Mouse (Mus musculus) mouse embryonic stem cell (cell line): ENCODE results near the gene Elavl2.

ENCODE experiments used
- in situ Hi-C, 2 experiments: fragments of 300-500 bp; cut with MboI; formaldehyde crosslinking; loops; 1 replicate in 1 of 2; 3 replicates in 1 of 2; pipeline ENCODE4 v1.14.3; 2019 to 2020; ENCODE audit warnings: low sequenced_read_pairs in 2 of 2, low pct_unique_long_range_greater_than_20kb in 1 of 2, mixed read lengths in 1 of 2; ENCODE audit not compliant: unreplicated experiment in 1 of 2

Elavl2 gene

DNA sequence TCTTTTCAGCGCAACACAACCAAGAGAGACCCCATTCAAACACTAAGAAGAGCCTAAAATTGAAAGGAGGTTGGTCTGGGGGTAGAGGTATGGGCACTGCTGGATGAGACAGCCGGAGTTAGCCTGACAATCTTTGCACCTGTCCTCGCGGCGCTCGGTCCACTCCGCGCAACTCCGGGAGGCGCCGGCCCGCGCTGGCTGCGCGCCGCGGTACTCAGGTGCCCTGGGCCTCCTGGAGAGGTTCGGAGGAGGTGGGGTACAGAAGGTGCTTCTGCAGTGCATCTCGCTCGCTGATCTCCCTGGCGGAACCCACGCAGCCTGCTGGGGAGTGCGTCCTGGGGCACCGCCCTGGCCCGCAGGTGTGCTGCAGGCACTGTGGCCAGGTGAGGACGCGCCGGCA is at the start of gene Elavl2:
TSS of gene Elavl2 (minus strand) at position 363 of the 400 bp plus-strand sequence.
- in situ Hi-C loops = no loop called here

DNA sequence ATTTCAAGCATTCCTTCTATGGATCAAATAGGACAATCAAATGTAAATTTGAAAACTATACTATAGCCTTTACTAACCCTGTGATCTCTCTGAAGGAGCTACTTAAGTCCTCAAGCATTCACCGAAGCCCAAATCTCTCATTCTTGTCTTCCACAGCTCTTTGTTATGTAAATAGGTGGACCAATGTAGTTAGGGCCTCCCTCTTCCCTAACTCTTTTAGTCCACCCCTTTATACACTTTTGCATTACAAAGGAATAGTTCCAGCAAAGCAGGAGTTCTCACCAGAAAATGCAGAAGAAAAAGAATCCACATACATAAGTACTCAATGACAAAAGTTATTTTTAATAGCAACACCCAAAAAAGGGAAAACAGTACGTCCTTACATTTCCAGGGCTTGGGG is 47.3 kb upstream of the Elavl2 start:
- in situ Hi-C loops = no loop called here

DNA sequence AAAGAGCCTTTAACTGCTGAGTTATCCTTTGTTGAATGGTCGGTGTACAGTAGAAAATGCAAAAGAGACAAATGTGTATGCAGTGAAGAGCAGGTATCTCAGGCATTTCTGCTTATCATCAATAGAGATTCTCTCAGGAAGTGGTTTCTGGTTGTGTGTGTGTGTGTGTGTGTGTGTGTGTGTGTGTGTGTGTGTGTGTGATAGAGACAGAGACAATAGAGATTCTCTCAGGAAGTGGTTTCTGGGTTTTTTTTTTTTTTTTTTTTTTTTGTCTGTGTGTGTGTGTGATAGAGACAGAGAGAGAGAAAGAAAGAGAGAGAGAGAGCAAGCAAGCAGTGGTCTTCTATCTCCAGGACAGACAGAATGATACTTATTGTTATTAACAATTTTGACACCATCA is 15.0 kb upstream of the Elavl2 start:
- in situ Hi-C loops = no loop called here

DNA sequence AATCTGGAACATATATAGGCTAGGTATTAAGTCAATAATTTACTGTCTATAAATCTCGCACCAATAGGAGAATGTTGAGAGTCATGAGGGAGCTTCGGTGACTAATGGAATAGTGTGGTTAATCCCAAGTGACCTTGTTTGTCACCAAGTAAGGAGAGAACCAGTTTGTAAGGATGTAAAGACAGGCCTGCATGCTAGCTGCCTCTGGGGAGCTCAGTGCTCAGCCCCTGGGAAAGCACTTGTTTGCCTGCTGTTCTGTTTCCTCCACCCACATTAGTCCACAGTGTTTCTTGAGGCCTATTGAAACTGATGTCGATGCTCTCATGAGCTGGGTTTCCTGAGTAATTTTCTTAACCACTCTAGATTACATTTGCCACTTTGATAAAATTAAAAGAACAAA is 4.5 kb upstream of the Elavl2 start:
- in situ Hi-C loops = no loop called here

DNA sequence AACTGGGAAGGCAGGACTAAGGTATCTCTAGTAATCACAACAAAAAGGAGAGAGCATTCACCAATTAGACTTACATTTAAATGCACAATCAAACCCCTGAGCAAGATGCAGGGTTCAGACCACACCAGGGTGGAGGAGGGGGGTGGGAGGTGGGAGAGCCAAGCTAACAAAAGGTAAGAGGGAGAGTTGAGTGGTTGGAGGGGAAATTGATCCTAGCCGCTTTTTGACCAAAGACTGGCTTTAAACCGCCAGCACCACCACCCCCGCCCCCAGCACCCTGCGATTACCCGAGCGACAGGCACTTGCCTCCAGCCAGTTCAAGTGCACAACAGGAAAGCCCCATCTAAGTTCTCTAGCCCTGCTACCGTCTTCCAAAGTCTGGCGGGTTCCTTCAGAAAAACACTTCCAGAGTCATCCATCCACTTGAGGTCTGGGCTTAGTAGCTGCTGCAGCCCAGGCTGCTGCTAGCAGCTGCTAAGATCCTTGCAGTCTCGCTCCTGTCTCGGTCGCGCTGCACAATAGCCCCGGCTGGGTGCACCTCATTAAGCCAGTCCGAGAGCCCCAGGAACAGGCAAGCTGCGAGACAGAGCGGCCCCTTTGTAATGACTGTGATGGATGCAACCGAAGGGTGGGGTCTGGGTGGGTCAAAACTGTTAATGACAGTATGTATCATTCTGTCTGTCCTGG is 932 bp downstream of the Elavl2 start:
- in situ Hi-C loops = no loop called here

DNA sequence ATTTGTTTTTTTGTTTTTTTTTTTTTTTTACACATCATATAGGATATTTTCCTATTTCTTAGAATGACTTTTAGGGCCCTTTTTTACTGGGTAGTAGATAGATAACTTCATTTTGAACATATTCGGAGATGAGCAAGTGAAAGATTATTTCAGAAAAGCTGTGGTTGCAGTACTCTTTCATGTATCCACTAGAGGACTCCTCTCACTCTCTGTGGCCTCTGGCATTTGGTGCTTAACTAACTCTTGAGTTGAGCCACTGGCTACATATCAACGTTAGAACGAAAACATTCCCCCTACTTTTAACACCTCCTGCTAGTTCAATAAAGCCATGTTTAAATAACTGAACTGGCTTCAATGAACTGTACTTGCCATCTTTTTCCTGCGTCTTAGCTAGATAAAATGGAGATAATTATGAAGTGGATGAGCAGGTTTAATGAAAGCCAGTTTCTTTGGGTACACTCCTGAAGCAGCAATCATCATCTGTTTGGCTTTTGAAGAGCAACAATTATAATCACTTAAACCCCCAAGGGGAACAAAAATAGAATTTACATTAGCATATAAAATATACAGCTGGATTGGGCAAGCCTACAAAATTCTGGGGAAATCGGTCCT is 8.5 kb downstream of the Elavl2 start:
- in situ Hi-C loops = no loop called here

DNA sequence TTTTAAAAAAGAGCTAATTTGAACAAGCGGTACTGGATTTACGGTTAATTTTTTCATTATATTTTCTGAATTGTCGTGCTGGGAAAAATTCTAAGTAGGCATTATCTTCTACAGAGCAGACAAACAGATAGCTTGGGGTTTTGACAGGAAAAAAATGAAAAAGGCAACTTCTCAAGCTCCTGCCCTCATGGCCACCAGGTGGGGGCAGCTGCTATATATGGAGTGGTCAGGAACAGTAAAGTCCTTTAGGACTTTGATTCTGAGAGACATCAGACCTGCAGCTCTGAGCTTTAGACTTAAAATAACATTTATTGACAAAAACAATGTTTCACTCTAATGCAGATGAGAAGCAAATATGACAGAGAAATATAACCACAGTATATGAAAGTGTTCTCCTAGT is 12.9 kb downstream of the Elavl2 start:
- in situ Hi-C loops = no loop called here

DNA sequence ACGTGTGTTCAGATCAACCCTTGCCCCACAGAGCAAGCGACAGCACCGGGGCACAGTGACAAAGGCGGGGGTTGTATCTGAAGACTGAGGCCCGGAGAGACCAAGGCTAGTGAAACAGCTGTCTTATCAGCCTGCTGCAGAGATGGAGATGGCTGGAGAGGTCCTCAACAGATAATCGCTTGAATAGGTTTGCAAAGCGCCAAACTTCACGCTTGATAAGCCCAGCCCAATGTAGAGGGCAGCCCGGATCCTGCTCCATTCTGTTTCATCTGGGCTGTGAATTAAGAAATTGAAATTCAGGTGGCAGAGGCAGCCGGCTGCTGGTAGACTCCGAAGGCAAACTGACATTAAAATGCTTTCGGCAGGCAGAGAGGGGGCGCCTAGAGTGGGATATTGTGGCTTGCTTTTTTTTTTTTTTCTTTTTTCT is 19.4 kb downstream of the Elavl2 start:
- in situ Hi-C loops = no loop called here

DNA sequence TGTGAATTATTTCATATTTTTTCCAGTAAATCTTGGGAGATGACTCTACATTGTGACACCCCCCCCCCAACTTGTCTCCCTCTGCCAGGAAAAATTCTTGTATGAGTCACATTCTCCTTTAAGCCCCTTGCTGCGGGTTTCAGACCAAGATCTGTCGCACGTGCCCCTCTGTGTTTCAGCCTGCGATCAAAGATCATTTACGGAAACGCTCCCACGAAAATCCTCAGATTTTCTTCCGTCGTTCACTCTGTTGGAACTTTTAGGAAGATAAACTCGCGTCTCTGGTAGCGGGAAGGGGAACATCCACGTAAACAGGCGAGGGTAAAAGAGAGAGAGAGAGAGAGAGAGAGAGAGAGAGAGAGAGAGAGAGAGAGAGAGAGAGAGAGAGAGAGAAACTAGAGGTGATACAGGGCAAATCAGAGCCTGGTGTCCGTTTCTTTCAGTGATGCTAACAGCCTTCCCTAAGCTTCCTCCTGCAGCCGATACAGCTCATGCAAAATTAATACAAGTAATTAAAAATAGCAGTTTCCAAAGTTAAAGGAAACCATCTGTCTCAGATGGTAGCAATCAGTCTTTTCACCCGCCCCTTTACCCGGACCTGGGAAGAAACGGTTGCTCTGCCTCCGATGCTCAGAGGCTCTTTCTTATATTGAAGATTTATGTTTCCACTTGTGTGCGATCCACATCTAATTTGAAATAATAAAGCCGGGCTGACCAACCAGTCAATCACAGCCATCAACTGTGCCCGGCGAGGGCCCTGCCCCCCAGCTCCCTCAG is 20.1 kb downstream of the Elavl2 start:
- in situ Hi-C loops = no loop called here

DNA sequence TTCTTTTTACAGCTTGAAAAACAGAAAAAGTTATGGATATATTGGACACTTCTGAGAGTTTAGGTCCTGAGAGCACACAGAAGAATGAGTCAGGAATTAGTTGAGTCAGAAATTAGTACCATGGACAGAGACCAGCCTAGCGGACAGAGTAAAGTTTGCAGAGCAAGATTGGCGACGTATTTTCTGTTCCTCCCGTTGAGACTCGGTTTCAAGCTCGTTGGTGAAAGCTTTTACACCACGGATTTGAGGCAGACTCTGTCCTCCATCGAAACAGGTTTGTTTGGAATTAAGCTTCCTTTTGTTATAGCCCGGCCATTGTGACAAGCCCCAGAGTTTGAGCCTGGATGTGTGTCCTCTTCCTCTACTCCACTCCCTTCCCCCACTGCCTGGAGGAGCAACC is 21.0 kb downstream of the Elavl2 start:
- in situ Hi-C loops = no loop called here

DNA sequence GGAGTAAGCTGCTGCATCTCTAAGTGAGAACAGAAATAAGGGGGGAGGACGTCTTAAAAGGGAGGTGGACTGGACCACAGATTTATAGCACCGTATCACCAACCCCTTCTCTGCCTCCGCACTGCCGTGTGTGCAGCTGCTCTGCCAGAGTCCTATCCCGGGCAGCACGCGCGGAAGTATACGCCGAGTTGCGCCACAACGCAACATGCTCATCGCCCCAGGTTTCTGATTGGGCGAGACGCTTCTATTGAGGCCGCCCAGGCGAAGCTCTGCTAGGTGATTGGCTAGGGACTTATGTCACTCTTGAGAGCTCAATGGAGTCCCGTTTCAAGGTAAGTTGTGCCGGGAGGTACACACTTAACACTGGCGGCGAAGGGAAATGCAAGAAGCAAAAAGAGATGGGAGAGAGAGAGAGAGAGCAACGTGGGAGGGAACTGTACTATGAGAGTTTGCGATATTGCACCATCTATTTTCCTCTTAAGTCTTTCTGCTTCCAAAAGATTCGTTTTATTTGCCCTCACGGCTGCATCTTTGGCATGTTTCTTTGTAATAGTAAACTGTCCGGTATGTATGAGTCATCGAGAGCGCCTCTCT is 24.2 kb downstream of the Elavl2 start:
- in situ Hi-C loops = no loop called here

DNA sequence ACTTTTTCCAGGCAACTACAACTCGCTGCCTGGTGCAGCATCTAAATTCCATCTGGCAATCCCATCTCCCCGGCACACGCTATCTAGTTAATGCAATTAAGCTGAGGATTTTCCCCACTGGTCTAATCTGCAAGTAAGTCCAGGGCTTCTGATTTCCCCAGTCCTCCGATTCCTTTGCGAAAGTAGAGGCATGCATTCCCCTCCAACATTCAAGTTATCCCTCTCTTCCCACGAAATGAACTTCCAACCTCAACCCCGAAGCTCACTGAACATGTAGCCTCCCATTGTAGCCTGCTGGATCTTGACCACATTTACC is 25.3 kb downstream of the Elavl2 start:
- in situ Hi-C loops = no loop called here

DNA sequence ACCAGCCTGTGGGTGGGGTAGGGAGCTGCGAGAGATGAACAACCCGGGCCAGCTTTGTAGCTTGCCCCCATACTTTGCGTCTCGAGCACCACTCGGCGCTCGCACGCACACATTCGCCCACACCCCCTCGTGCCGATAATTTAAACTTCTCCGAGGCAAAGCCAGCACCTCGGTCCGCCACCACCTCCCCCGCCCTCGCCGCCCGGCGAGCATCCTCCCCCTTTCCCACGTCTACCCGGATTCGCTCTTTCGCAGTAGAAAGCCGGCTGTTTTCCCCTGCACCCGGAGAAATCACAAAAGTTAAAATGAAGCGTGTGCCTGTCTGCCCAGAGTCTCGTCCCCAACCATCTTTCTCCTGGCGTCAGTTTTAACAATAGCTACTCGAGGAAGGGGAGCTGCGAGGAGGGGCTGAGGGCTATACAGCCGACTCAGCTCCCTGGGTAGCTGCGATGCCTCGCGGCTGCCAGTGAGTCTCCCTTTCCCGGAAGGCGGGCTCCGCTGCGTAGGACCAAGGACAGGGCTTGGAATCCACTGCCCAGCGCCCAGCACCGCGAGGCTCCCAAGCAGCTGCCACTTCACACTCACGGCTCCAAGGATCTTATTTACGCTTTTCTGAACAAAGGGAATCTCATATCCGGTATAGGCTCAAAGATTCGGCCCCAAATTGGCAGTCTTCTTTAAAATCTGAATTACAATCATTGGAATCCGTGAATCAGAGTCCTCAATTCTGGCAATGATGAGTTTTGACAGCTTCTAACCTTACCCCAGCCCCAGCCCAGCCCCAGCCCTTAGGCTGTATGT is 25.8 kb downstream of the Elavl2 start:
- in situ Hi-C loops = no loop called here

DNA sequence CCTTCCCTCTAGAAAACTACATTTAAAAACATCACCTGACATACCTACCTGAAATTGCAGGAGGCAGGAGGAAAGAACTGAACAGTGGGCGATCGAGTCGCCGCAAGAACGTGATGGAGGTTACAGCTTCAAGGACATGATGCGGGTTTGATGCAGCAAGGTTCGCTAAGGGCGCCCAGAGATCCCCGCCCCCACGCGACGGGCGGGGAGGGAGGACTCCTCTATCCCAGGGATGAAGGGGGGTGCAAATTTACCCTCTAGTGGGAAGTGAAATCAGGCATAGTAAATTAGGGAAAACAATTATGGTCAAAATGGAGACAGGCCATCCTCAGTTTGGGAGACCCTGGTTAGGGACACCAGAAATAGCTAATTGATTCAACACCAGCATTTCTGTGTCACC is 27.7 kb downstream of the Elavl2 start:
- in situ Hi-C loops = no loop called here

DNA sequence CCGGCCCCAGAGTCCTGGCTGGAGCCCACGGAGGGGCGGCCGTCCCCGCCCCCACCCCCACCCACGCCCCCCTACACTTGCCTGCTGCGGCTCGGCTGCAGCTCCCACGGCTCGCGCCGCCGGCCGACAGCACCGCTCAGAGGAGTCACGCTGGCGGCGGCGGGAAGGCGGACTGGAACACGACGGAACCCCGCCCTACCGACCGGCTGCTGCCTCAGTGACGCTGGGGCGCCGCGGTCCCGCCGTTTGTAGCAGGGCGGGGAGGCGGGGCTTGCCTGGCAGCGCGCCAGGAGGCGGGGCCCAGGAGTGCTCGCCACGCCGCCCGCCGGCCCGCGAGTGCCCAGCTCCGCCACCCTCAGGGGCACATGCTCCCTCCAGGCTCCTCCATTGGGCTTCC is 28.8 kb downstream of the Elavl2 start:
- in situ Hi-C loops = no loop called here

DNA sequence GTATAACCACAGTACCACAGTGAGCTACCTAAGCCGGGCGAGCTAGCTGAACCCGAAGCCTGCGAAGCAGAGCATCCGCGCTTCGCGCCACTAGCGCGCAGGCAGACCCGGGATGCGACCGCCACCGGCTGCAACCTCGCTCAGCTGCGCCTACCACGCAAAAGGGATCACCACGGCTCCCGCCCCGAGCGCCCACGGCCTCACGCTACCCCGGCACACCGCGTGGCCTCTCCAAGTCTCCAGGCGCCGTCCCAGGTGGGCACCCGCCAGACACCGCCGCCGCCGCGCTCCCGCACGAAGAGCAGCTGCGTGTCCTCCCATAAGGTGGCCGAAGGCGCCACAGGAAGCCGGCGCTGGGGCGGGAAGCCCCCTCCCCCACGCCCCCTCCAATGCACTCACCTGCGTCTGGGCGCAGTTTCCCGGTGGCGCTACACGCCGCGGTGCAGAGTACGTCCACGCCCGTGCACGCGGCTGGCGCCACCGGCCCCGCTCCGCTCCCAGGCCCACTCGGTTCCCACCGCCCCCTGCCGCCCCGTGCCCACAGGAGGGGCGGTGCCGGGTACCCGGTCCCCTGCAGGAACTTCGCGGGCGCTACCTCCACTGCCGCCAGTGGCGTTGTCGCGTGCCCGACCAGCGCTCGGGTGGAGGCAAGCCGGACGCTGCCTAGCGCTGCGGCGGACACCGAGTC is 29.3 kb downstream of the Elavl2 start:
- in situ Hi-C loops = no loop called here

DNA sequence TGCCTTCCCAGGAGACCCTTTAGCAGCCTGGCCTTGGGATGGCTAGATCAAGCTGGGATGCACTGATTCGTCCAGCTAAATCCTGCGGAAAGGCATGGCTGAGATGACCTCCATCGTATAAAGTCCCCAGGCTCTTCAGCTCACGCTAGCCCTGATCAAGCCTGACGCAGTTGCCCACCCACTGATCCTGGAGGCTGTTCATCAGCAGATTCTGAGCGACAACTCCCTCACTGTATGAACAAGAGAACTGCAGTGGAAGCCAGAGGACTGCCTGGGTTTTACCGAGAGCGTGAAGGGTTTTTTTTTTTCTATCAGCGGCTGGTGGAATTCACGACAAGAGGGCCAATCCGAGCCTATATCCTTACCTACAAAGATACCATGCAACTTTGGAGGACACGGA is 35.3 kb downstream of the Elavl2 start:
- in situ Hi-C loops = no loop called here

DNA sequence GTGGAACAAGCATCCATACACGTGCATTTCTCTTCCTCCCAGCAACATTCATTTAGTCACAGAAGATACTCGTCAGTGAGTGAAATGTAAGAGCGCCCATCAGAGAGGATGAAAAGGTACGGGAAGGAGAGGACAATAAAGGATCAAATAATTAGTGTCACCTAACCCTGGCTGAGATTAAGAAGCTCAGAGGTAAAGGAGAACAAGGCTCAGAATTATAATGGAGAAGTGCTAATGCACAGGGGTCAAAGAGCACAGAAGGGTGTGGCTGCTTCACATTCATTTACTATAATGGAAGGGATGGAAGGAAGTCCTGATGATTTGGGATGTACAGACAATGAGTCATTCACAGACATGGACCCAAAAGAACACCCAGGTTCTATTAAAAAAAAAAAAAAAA is 36.6 kb downstream of the Elavl2 start:
- in situ Hi-C loops = no loop called here
